Mouse (Mus musculus): ENCODE measurements around the gene Gnat2. TPM values are rescaled to one million over a fixed set of nuclear protein-coding genes. Genes with fewer than 3 reads are reported as not detected.

Gnat2 gene
- polyA plus RNA-seq, 1 experiment: 1.1 TPM

GRCm38 (mm10) chr3:108069231-108069870 is 23.2 kb upstream of the Gnat2 start:
- H3K79me3 ChIP-seq (ENCODE audit: low read depth): no peaks in the 10 kb centered on the region
- no peak overlapping the region for H3K4me3 ChIP-seq (ENCODE audit: insufficient read depth, poor library complexity, severe bottlenecking)
- no peaks in the 10 kb centered on the region for H3K27me3 ChIP-seq (ENCODE audit: control insufficient read depth, insufficient read depth, insufficient read length)
- peaks cover 9% of the 10 kb centered on the region for H3K36me3 ChIP-seq (ENCODE audit: control insufficient read depth, insufficient read depth)
- no peak for TF ChIP-seq USF1 (IDR thresholded peaks at IDR 0.05; ENCODE audit: low read depth)
- TF ChIP-seq FOSL1 (IDR thresholded peaks at IDR 0.05; ENCODE audit: insufficient read depth, low read length, poor library complexity, severe bottlenecking): no peak
- no peak for TF ChIP-seq CEBPB (IDR thresholded peaks at IDR 0.05; ENCODE audit: low read depth)
- no peak for TF ChIP-seq MYOD1 (IDR thresholded peaks at IDR 0.05; ENCODE audit: control insufficient read depth, insufficient read length, low read depth)
- no peak for TF ChIP-seq MYOG (IDR thresholded peaks at IDR 0.05; ENCODE audit: control insufficient read depth, extremely low read depth, insufficient read length)
- TF ChIP-seq CTCF (IDR thresholded peaks at IDR 0.05; ENCODE audit: control insufficient read depth, insufficient read depth, insufficient read length): no peak
- TF ChIP-seq MAX (IDR thresholded peaks at IDR 0.05): no peak
- H3ac ChIP-seq (ENCODE audit: control insufficient read depth, insufficient read length, low read depth): no peak overlapping the region
- no peaks in the 10 kb centered on the region for H3K79me2 ChIP-seq (ENCODE audit: control insufficient read depth, insufficient read depth)

- H3K79me3 ChIP-seq (ENCODE audit: low read depth): no peaks in the 10 kb centered on the region
- no peaks in the 10 kb centered on the region for H3K79me2 ChIP-seq (ENCODE audit: control insufficient read depth, insufficient read depth)
- no peak overlapping the region for H3ac ChIP-seq (ENCODE audit: control insufficient read depth, insufficient read length, low read depth)
- TF ChIP-seq MYOG (IDR thresholded peaks at IDR 0.05; ENCODE audit: control insufficient read depth, extremely low read depth, insufficient read length) (no peak), CEBPB (IDR thresholded peaks at IDR 0.05; ENCODE audit: low read depth) (no peak), USF1 (IDR thresholded peaks at IDR 0.05; ENCODE audit: low read depth) (no peak), FOSL1 (IDR thresholded peaks at IDR 0.05; ENCODE audit: insufficient read depth, low read length, poor library complexity, severe bottlenecking) (no peak), MYOD1 (IDR thresholded peaks at IDR 0.05; ENCODE audit: control insufficient read depth, insufficient read length, low read depth) (no peak), CTCF (IDR thresholded peaks at IDR 0.05; ENCODE audit: control insufficient read depth, insufficient read depth, insufficient read length) (peak; percentile 75)
- peaks cover 21% of the 10 kb centered on the region for H3K36me3 ChIP-seq (ENCODE audit: control insufficient read depth, insufficient read depth)
- H3K4me3 ChIP-seq (ENCODE audit: insufficient read depth, poor library complexity, severe bottlenecking): no peak overlapping the region
- no peaks in the 10 kb centered on the region for H3K27me3 ChIP-seq (ENCODE audit: control insufficient read depth, insufficient read depth, insufficient read length)
These were observed 22.0 kb upstream of the Gnat2 start for GRCm38 (mm10) chr3:108070295-108071293.

GRCm38 (mm10) chr3:108072983-108073569 is 19.5 kb upstream of the Gnat2 start:
- Histone ChIP-seq H3K79me2 (ENCODE audit: control insufficient read depth, insufficient read depth) (no peaks in the 10 kb centered on the region), H3K36me3 (ENCODE audit: control insufficient read depth, insufficient read depth) (peaks cover 46% of the 10 kb centered on the region), H3K27me3 (ENCODE audit: control insufficient read depth, insufficient read depth, insufficient read length) (no peaks in the 10 kb centered on the region), H3ac (ENCODE audit: control insufficient read depth, insufficient read length, low read depth) (no peak overlapping the region), H3K4me3 (ENCODE audit: insufficient read depth, poor library complexity, severe bottlenecking) (no peak overlapping the region), H3K79me3 (ENCODE audit: low read depth) (no peaks in the 10 kb centered on the region)
- TF ChIP-seq FOSL1 (IDR thresholded peaks at IDR 0.05; ENCODE audit: insufficient read depth, low read length, poor library complexity, severe bottlenecking) (no peak), MYOG (IDR thresholded peaks at IDR 0.05; ENCODE audit: control insufficient read depth, extremely low read depth, insufficient read length) (no peak), CEBPB (IDR thresholded peaks at IDR 0.05; ENCODE audit: low read depth) (no peak), MYOD1 (IDR thresholded peaks at IDR 0.05; ENCODE audit: control insufficient read depth, insufficient read length, low read depth) (no peak), CTCF (IDR thresholded peaks at IDR 0.05; ENCODE audit: control insufficient read depth, insufficient read depth, insufficient read length) (no peak), USF1 (IDR thresholded peaks at IDR 0.05; ENCODE audit: low read depth) (no peak), MAX (IDR thresholded peaks at IDR 0.05) (no peak)

- TF ChIP-seq MYOG (IDR thresholded peaks at IDR 0.05; ENCODE audit: control insufficient read depth, extremely low read depth, insufficient read length) (no peak), MYOD1 (IDR thresholded peaks at IDR 0.05; ENCODE audit: control insufficient read depth, insufficient read length, low read depth) (no peak), CTCF (IDR thresholded peaks at IDR 0.05; ENCODE audit: control insufficient read depth, insufficient read depth, insufficient read length) (no peak), CEBPB (IDR thresholded peaks at IDR 0.05; ENCODE audit: low read depth) (no peak), MAX (IDR thresholded peaks at IDR 0.05) (no peak), USF1 (IDR thresholded peaks at IDR 0.05; ENCODE audit: low read depth) (no peak), FOSL1 (IDR thresholded peaks at IDR 0.05; ENCODE audit: insufficient read depth, low read length, poor library complexity, severe bottlenecking) (no peak)
- Histone ChIP-seq H3K79me2 (ENCODE audit: control insufficient read depth, insufficient read depth) (peaks cover 24% of the 10 kb centered on the region), H3K79me3 (ENCODE audit: low read depth) (peaks cover 7% of the 10 kb centered on the region), H3K4me3 (ENCODE audit: insufficient read depth, poor library complexity, severe bottlenecking) (no peak overlapping the region), H3ac (ENCODE audit: control insufficient read depth, insufficient read length, low read depth) (no peak overlapping the region), H3K36me3 (ENCODE audit: control insufficient read depth, insufficient read depth) (peaks cover 68% of the 10 kb centered on the region), H3K27me3 (ENCODE audit: control insufficient read depth, insufficient read depth, insufficient read length) (no peaks in the 10 kb centered on the region)
These were observed 15.8 kb upstream of the Gnat2 start for GRCm38 (mm10) chr3:108076836-108077235.

- H3K27me3 ChIP-seq (ENCODE audit: control insufficient read depth, insufficient read depth, insufficient read length): no peaks in the 10 kb centered on the region
- H3K36me3 ChIP-seq (ENCODE audit: control insufficient read depth, insufficient read depth): peaks cover 50% of the 10 kb centered on the region
- peaks cover 38% of the 10 kb centered on the region for H3K79me3 ChIP-seq (ENCODE audit: low read depth)
- H3K79me2 ChIP-seq (ENCODE audit: control insufficient read depth, insufficient read depth): peaks cover 68% of the 10 kb centered on the region
- no peak overlapping the region for H3K4me3 ChIP-seq (ENCODE audit: insufficient read depth, poor library complexity, severe bottlenecking)
- TF ChIP-seq MAX (IDR thresholded peaks at IDR 0.05) (no peak), CEBPB (IDR thresholded peaks at IDR 0.05; ENCODE audit: low read depth) (no peak), FOSL1 (IDR thresholded peaks at IDR 0.05; ENCODE audit: insufficient read depth, low read length, poor library complexity, severe bottlenecking) (no peak), MYOG (IDR thresholded peaks at IDR 0.05; ENCODE audit: control insufficient read depth, extremely low read depth, insufficient read length) (no peak), CTCF (IDR thresholded peaks at IDR 0.05; ENCODE audit: control insufficient read depth, insufficient read depth, insufficient read length) (no peak), MYOD1 (IDR thresholded peaks at IDR 0.05; ENCODE audit: control insufficient read depth, insufficient read length, low read depth) (no peak)
- no peak overlapping the region for H3ac ChIP-seq (ENCODE audit: control insufficient read depth, insufficient read length, low read depth)
These were observed 10.9 kb upstream of the Gnat2 start for GRCm38 (mm10) chr3:108081681-108082080.
